Mouse (Mus musculus): Measurements from ENCODE around the gene Pdzd2.

DNA sequence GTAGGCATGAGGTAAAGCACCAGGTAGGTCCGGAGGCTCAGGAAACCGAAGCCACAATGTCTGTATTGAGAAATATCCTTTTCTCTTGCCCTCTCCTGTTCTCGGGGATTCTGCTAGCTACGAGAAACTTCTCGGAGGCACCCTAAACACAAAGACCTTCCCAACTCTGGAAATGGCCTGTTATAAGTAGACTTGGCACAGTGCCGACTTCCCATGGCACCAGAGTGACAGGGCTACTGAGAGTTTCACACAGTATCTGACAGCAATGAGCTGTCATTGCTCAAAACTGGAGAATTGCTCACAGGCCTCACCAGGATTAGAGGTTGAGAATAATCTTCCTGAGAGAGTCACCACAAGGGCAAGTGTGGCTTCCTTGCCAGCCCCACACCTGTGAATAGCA is 21.0 kb upstream of the Pdzd2 start:
- TF ChIP-seq CTCF (IDR thresholded peaks at IDR 0.05; ENCODE audit: borderline replicate concordance, insufficient read depth, low read length) (no peak), POLR2A (IDR thresholded peaks at IDR 0.05; ENCODE audit: low read depth, low read length) (no peak)

Data from embryonic fibroblast, embryonic 13.5 days (primary cell).